Mouse (Mus musculus) lung, embryonic 15.5 days (tissue): Measurements from ENCODE around the gene Ffar3. TPM values are rescaled to one million over a fixed set of nuclear protein-coding genes. Genes with fewer than 3 reads are reported as not detected.
"Not testable (repeated sequence)": the region's sequence is repeated elsewhere in the genome, so short reads cannot be mapped to it uniquely, and the experiment has no call there.

Experiments used
- ATAC-seq: fragments of 200-750 bp; cut with Nextera tagmentation; 2 replicates; pipeline ENCODE4 v1.8.0; 2017; ENCODE audit warnings: moderate number of reproducible peaks, borderline replicate concordance; ENCODE audit not compliant: low FRiP score, low TSS enrichment; ENCODE audit errors: extremely low read depth
- H3K27ac ChIP-seq: fragments of 300-500 bp; sonication (generic); 2 replicates; pipeline ENCODE4 v1.5.1; 2015; ENCODE audit warnings: moderate library complexity, mild to moderate bottlenecking, inconsistent platforms
- H3K27me3 ChIP-seq: fragments of 300-500 bp; sonication (generic); 2 replicates; pipeline ENCODE4 v1.6.1; 2015; ENCODE audit warnings: inconsistent platforms
- H3K36me3 ChIP-seq: fragments of 300-500 bp; sonication (generic); 2 replicates; pipeline ENCODE4 v1.6.1; 2015; ENCODE audit warnings: inconsistent platforms
- H3K4me1 ChIP-seq: fragments of 300-500 bp; sonication (generic); 2 replicates; pipeline ENCODE4 v1.6.1; 2015; ENCODE audit warnings: inconsistent platforms
- H3K4me2 ChIP-seq: fragments of 300-500 bp; sonication (generic); 2 replicates; pipeline ENCODE4 v1.6.1; 2015; ENCODE audit warnings: inconsistent platforms, mild to moderate bottlenecking, moderate library complexity
- H3K4me3 ChIP-seq: fragments of 300-500 bp; sonication (generic); 2 replicates; pipeline ENCODE4 v1.5.1; 2015; ENCODE audit warnings: mild to moderate bottlenecking, inconsistent platforms
- H3K9ac ChIP-seq: fragments of 300-500 bp; sonication (generic); 2 replicates; pipeline ENCODE4 v1.6.1; 2015; ENCODE audit warnings: inconsistent platforms
- H3K9me3 ChIP-seq: fragments of 300-500 bp; sonication (generic); 2 replicates; pipeline ENCODE4 v1.6.1; 2016; ENCODE audit warnings: inconsistent platforms
- WGBS: fragments of 180-500 bp; shearing (Covaris S2); methylation state at CpG from one replicate; pipeline ENCODE4 v1.1.7; 2015; 5-methylcytosine and 5-hydroxymethylcytosine counted together
- polyA plus RNA-seq: library from polyadenylated mRNA; unstranded; fragments of >200 nt; fragmentation: Nextera tagmentation; extraction: Ambion mirVana; gene quantifications from 2 replicates; pipeline ENCODE4 v1.2.1, GENCODE M21; 2015

Gene Ffar3
- polyA plus RNA-seq, 1 experiment from 2014 or later: not detected

DNA sequence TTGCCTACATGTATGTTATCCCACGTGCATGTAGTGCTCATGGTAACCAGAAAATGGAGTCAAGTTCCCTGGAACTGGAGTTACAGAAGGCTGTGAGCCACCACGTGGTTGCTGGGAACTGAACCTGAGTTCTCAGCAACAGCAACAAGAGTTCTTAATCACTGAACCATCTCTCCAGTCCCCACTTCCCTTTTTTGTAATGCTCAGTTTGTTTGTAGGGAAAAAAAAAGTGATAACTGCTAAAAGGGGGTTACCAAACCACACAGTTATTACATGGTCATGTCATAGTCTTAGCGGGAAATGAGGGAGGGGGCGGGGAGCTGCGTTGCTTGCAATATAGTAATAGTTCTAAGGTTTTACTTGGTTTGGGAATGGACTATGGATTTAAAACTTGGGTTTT, 13.9 kb downstream of the Ffar3 start:
- WGBS: 76% methylated on average over 5 of the region's 5 CpGs
- Histone ChIP-seq H3K4me2 (no peak overlapping the region), H3K9me3 (no peaks in the 10 kb centered on the region), H3K27me3 (no peaks in the 10 kb centered on the region), H3K4me3 (no peak overlapping the region), H3K4me1 (no peaks in the 10 kb centered on the region), H3K9ac (no peak overlapping the region), H3K36me3 (no peaks in the 10 kb centered on the region), H3K27ac (no peak overlapping the region)
- no peak for ATAC-seq

DNA sequence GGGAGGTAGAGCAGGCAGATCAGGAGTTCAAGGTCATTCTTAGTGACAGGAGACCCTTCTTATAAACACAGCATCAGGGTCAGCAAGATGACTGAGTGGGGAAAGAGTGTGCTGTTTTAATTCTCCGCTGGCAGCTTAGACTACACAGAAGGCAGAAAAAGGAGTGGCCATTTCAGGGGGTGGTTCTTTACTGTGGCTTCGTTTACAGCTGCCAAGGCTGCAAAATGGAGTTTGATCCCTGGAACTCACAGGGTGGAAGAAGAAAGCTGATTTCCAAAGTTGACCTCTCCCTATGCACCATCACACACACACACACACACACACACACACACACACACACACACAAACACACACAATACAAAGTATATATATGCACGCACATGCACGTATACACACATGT, 14.6 kb downstream of the Ffar3 start:
- 71% methylated on average over 4 of the region's 4 CpGs for WGBS

DNA sequence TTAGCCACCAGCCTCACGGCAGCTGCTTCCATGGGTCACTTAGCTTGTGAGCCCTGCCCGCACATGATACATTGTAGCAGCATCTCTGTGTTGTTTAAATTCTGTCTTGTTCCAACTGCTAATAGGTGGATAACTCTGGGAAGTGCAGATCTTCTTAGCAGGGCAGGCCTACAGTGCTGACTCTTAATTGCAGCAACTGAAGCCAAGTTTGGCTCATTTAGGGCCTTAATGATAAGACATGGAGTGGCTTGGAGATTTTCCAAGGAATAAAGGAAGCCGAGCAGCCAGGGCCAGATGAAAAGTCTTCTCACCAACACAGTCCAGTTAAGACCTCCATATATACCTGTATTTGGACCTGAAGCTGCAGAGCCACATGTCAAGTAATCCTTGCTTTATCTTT, 15.7 kb downstream of the Ffar3 start:
- H3K27ac ChIP-seq: no peak overlapping the region
- ATAC-seq: no peak
- no peaks in the 10 kb centered on the region for H3K9me3 ChIP-seq
- no peaks in the 10 kb centered on the region for H3K4me1 ChIP-seq
- no peak overlapping the region for H3K4me3 ChIP-seq
- 49% methylated on average over 3 of the region's 3 CpGs for WGBS
- no peak overlapping the region for H3K4me2 ChIP-seq
- no peaks in the 10 kb centered on the region for H3K36me3 ChIP-seq
- H3K27me3 ChIP-seq: no peaks in the 10 kb centered on the region
- H3K9ac ChIP-seq: no peak overlapping the region

More for the DNA sequence above, 14.6 kb downstream of the Ffar3 start:
- no peaks in the 10 kb centered on the region for H3K36me3 ChIP-seq
- H3K4me1 ChIP-seq: no peaks in the 10 kb centered on the region
- no peak overlapping the region for H3K4me3 ChIP-seq
- H3K9me3 ChIP-seq: no peaks in the 10 kb centered on the region
- H3K4me2 ChIP-seq: no peak overlapping the region
- H3K27ac ChIP-seq: no peak overlapping the region
- no peak for ATAC-seq
- no peak overlapping the region for H3K9ac ChIP-seq
- no peaks in the 10 kb centered on the region for H3K27me3 ChIP-seq

DNA sequence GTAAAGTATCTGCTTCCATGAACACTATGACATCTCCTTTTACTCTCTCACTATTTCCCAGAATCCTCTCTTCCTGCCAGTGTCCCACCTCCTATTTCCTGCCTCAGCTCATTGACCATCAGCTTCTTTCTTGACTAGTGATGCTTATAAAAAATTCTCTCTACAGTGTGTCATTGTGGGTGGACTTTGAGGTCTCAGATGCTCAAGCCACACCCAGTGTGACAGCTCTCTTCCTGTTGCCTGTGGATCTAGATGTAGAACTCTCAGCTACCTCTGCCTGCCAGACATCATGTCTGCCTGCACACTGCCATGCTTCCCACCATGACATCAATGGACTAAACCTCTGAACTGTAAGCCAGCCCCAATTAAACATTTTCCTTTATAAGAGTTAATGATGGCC, 18.7 kb downstream of the Ffar3 start:
- no peaks in the 10 kb centered on the region for H3K9me3 ChIP-seq
- no peak for ATAC-seq
- no peak overlapping the region for H3K27ac ChIP-seq
- no peak overlapping the region for H3K9ac ChIP-seq
- no peaks in the 10 kb centered on the region for H3K27me3 ChIP-seq
- H3K36me3 ChIP-seq: no peaks in the 10 kb centered on the region
- H3K4me2 ChIP-seq: no peak overlapping the region
- no peaks in the 10 kb centered on the region for H3K4me1 ChIP-seq
- no peak overlapping the region for H3K4me3 ChIP-seq

DNA sequence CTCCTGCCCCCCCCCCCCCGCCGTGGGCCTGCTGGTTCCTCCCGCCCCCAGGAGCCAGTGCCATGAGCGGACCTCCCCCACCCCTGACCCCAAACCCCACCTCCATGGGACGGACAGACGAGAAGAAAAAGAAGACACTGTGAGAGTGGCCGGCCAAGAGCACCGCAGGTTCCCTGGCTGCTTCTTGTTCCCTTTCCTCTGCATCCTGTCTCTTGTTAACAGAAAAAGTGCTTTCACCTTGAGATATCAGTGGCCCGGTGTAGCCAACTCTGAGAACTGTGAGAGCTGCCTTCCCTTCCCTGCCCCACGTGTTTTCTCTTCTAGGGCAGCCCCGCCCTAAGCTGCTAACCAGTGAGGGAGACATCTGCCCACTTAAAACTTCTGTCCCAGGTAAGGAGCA, 23.3 kb downstream of the Ffar3 start:
- 24% methylated on average over 8 of the region's 11 CpGs for WGBS
- not testable (repeated sequence) for H3K4me3 ChIP-seq, H3K9me3 ChIP-seq, H3K36me3 ChIP-seq, ATAC-seq, H3K27ac ChIP-seq, H3K27me3 ChIP-seq, H3K4me1 ChIP-seq, H3K9ac ChIP-seq, H3K4me2 ChIP-seq

DNA sequence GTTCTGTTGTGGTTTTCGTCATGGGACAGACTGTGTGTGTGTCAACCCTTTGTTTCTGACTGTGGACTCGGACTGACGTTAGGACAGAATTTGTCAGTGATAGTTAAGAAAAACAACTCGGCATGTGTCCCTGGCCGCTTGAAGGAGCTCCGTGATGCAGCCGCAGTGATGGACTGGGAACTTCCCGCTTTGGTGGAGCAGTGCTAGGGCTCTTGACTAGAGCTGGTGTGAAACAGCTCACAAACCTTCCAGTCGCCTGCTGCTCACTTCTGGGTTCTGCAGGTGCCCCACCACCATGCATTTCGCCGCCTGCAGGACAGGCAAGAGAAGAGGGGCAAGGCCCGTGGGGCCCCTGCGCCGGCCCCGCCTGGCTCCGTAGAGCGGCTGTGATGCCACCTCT, 23.7 kb downstream of the Ffar3 start:
- no peaks in the 10 kb centered on the region for H3K9me3 ChIP-seq
- no peak overlapping the region for H3K4me3 ChIP-seq
- H3K9ac ChIP-seq: no peak overlapping the region
- H3K36me3 ChIP-seq: no peaks in the 10 kb centered on the region
- H3K4me1 ChIP-seq: no peaks in the 10 kb centered on the region
- no peaks in the 10 kb centered on the region for H3K27me3 ChIP-seq
- ATAC-seq: no peak
- H3K4me2 ChIP-seq: no peak overlapping the region
- WGBS: 68% methylated on average over 15 of the region's 17 CpGs
- H3K27ac ChIP-seq: no peak overlapping the region

GRCm38 (mm10) chr7:30829428-30829827, 26.6 kb downstream of the Ffar3 start:
- Histone ChIP-seq H3K4me3 (no peak overlapping the region), H3K4me2 (no peak overlapping the region), H3K9me3 (no peaks in the 10 kb centered on the region), H3K27me3 (no peaks in the 10 kb centered on the region), H3K4me1 (no peaks in the 10 kb centered on the region), H3K36me3 (no peaks in the 10 kb centered on the region), H3K27ac (no peak overlapping the region), H3K9ac (no peak overlapping the region)
- no peak for ATAC-seq
- 63% methylated on average over 3 of the region's 3 CpGs for WGBS

GRCm38 (mm10) chr7:30828871-30829270, 27.1 kb downstream of the Ffar3 start:
- H3K4me3 ChIP-seq, H3K4me2 ChIP-seq, ATAC-seq, H3K27ac ChIP-seq, H3K4me1 ChIP-seq, H3K36me3 ChIP-seq, H3K9ac ChIP-seq, H3K9me3 ChIP-seq, H3K27me3 ChIP-seq: not testable (repeated sequence)

DNA sequence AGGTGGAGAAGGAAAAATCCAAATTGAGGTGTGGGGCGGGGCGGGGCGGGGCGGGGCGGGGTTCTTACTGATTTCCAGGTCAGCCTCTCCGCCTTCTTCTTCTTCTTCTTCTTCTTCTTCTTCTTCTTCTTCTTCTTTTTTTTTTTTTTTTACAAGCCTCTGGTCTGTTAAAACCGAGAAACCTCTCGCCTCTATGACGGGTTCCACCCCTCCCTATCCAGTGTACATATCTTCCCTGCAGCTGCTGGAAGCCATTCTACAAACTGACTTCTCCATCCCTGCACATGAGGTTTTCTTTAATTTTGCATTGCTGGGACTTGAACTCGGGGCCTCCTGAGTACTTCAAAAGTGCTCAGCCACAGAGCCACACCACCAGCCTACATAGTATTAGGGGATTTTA, 29.3 kb downstream of the Ffar3 start:
- H3K4me1 ChIP-seq: no peaks in the 10 kb centered on the region
- H3K27me3 ChIP-seq: no peaks in the 10 kb centered on the region
- H3K9me3 ChIP-seq: no peaks in the 10 kb centered on the region
- 86% methylated on average over 10 of the region's 10 CpGs for WGBS
- ATAC-seq: no peak
- no peak overlapping the region for H3K27ac ChIP-seq
- H3K4me3 ChIP-seq: no peak overlapping the region
- no peak overlapping the region for H3K4me2 ChIP-seq
- H3K36me3 ChIP-seq: no peaks in the 10 kb centered on the region
- H3K9ac ChIP-seq: no peak overlapping the region

DNA sequence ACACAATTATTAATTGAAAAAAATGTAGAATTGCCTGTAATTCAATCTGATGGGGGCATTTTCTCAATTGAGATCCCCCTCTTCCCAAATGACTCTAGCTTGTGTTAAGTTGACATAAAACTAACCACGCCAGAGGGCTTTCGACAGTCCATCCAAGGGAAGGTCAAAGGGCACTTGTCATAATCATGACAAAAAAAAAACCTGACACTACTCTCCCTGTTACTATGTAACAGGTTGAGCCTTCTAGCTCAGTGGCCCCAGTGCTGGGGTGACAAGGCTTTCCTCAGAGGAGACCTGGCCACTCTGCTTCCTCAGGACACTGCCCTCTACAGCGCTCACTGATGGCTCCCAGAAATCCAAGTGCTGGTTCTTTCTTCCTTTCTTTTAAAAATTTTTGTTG, 31.7 kb downstream of the Ffar3 start:
- Histone ChIP-seq H3K27ac (no peak overlapping the region), H3K4me1 (peaks cover 13% of the 10 kb centered on the region), H3K27me3 (no peaks in the 10 kb centered on the region), H3K4me3 (no peak overlapping the region), H3K4me2 (no peak overlapping the region), H3K36me3 (no peaks in the 10 kb centered on the region), H3K9me3 (no peaks in the 10 kb centered on the region), H3K9ac (no peak overlapping the region)
- WGBS: 84% methylated on average over 3 of the region's 3 CpGs
- no peak for ATAC-seq

- 79% methylated on average over 18 of the region's 18 CpGs for WGBS
- ATAC-seq: no peak
- H3K4me3 ChIP-seq: no peak within 1 kb of the TSS
- H3K27me3 ChIP-seq: no peaks in the 10 kb centered on the region
- H3K9ac ChIP-seq: no peak within 1 kb of the TSS
- H3K36me3 ChIP-seq: no peaks in the 10 kb centered on the region
- H3K9me3 ChIP-seq: no peaks in the 10 kb centered on the region
- H3K4me2 ChIP-seq: no peak within 1 kb of the TSS
- H3K4me1 ChIP-seq: peaks cover 13% of the 10 kb centered on the region
- no peak within 1 kb of the TSS for H3K27ac ChIP-seq
These were observed 32.3 kb downstream of the Ffar3 start, which contains the start of gene Ffar2 for GRCm38 (mm10) chr7:30823675-30824074. Gene Ffar2, minus strand, starts transcription at chr7:30823775.

DNA sequence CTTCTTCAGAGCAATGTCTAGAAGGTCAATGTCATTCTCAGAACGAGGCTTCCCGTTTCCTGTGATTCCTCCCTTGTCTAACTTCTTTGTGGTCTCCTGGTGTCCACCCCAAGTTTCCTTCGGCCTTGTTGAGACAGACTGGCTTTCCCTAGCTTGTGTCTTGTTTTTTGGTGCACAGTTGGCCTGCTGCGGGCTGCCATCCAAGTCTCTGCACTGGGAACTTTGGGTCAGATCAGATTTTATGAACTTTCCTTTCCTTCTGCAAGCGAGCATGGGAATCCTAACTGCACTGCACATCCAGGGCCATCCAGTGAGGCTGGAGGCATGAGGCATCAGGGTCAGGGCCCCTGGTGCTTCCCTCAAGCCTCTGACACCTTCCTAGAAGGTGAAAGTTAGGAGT, 34.4 kb downstream of the Ffar3 start:
- Histone ChIP-seq H3K9ac (no peak overlapping the region), H3K4me3 (no peak overlapping the region), H3K27ac (no peak overlapping the region), H3K36me3 (no peaks in the 10 kb centered on the region), H3K27me3 (no peaks in the 10 kb centered on the region), H3K4me2 (no peak overlapping the region), H3K9me3 (no peaks in the 10 kb centered on the region), H3K4me1 (peaks cover 13% of the 10 kb centered on the region)
- WGBS: 55% methylated on average over 5 of the region's 5 CpGs
- no peak for ATAC-seq

DNA sequence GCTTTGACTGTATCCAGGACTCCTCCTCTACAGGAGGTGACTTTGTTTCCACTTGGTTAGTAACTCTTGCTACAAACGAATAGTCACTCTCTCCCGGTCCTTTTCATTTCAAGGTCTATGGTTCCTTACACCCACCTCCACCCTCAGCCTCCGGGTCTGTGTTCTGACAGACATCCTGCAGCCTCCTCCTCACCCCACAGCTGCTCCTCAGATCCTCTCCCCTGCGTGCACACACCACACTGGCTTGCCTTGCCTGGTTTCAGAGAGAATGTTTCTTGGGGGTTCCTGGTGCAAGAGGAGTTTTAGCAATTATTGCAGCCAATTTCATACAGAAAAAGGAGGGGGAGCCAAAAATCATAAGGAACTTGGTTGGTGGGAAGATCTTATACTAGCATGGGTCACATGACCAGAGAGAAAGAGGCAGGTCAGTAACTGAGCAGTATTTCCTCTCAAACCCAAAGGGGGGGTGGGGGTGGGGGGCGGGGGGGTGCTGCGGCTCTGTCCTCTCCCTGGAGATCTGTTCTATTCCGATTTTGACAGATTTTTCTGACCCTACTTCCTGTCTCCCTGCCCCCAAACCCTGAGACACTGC, 35.0 kb downstream of the Ffar3 start:
- no peaks in the 10 kb centered on the region for H3K9me3 ChIP-seq
- no peak overlapping the region for H3K27ac ChIP-seq

More for the DNA sequence above, 35.0 kb downstream of the Ffar3 start:
- H3K36me3 ChIP-seq: no peaks in the 10 kb centered on the region
- no peak overlapping the region for H3K4me2 ChIP-seq
- 45% methylated on average over 7 of the region's 7 CpGs for WGBS
- no peak overlapping the region for H3K9ac ChIP-seq
- H3K4me1 ChIP-seq: peaks cover 13% of the 10 kb centered on the region
- H3K27me3 ChIP-seq: no peaks in the 10 kb centered on the region
- no peak for ATAC-seq
- no peak overlapping the region for H3K4me3 ChIP-seq
